Mouse (Mus musculus) spleen, postnatal 10 days (tissue): Measurements from ENCODE around the gene Lzts2.
"Not testable (repeated sequence)": the region's sequence is repeated elsewhere in the genome, so short reads cannot be mapped to it uniquely, and the experiment has no call there.

Experiments used
- DNase-seq, 2 experiments: peaks; one replicate each; pipeline ENCODE4 v3.0.0; 2021 to 2022; ENCODE audit warnings: low spot score in 2 of 2

The Lzts2 gene

GRCm38 (mm10) chr19:45025937-45026568 lies 11.8 kb downstream of the Lzts2 start:
- no peak for DNase-seq

GRCm38 (mm10) chr19:45026958-45027670 lies 12.9 kb downstream of the Lzts2 start:
- no peak for DNase-seq

GRCm38 (mm10) chr19:45027848-45028247 lies 13.6 kb downstream of the Lzts2 start:
- DNase-seq: no peak

- DNase-seq: no peak
Observed at GRCm38 (mm10) chr19:45028746-45029145, 14.5 kb downstream of the Lzts2 start.

GRCm38 (mm10) chr19:45029571-45029970 lies 15.4 kb downstream of the Lzts2 start:
- no peak for DNase-seq

- peak; percentile 60 to 84 for DNase-seq
Observed at GRCm38 (mm10) chr19:45030111-45030510, 15.9 kb downstream of the Lzts2 start.

GRCm38 (mm10) chr19:45030746-45031693 lies 16.8 kb downstream of the Lzts2 start:
- peak; percentile 63 to 84 for DNase-seq

GRCm38 (mm10) chr19:45031780-45032179 lies 17.6 kb downstream of the Lzts2 start:
- peak; percentile 49 to 75 for DNase-seq

GRCm38 (mm10) chr19:45032570-45033332 lies 18.5 kb downstream of the Lzts2 start:
- no peak for DNase-seq

- DNase-seq: peak in 1 of 2 experiments; percentile 81
Observed at GRCm38 (mm10) chr19:45036867-45037266, 22.7 kb downstream of the Lzts2 start.

- DNase-seq: not testable (repeated sequence)
Observed at GRCm38 (mm10) chr19:45038198-45038597, 24.0 kb downstream of the Lzts2 start.

- no peak for DNase-seq
Observed at GRCm38 (mm10) chr19:45040214-45040613, 26.0 kb downstream of the Lzts2 start.

GRCm38 (mm10) chr19:45044389-45044927 lies 30.2 kb downstream of the Lzts2 start:
- DNase-seq: no peak

GRCm38 (mm10) chr19:45045236-45045635 lies 31.0 kb downstream of the Lzts2 start:
- no peak for DNase-seq

GRCm38 (mm10) chr19:45045651-45046050 lies 31.4 kb downstream of the Lzts2 start, which contains the start of gene Pdzd7:
TSS of gene Pdzd7 (minus strand) at chr19:45045717.
- no peak for DNase-seq

GRCm38 (mm10) chr19:45046523-45047321 lies 32.5 kb downstream of the Lzts2 start:
- peak; percentile 46 to 82 for DNase-seq

GRCm38 (mm10) chr19:45047417-45047934 lies 33.3 kb downstream of the Lzts2 start, which contains the start of gene Sfxn3:
TSS of gene Sfxn3 (plus strand) at chr19:45047503.
- DNase-seq: peak; percentile 83 to 89

- DNase-seq: peak in 1 of 2 experiments; percentile 68
Observed at GRCm38 (mm10) chr19:45047935-45048643, 33.9 kb downstream of the Lzts2 start.
